Mouse (Mus musculus): ENCODE measurements around the gene Srbd1. TPM values are rescaled to one million over a fixed set of nuclear protein-coding genes. Genes with fewer than 3 reads are reported as not detected.

Srbd1 gene
- polyA plus RNA-seq, 1 experiment: 0.80 TPM

- WGBS: 83% methylated on average over 12 of the region's 12 CpGs
- TF ChIP-seq CTCF (IDR thresholded peaks at IDR 0.05; ENCODE audit: extremely low read depth, insufficient read length, insufficient replicate concordance, low read depth, low read length) (no peak), POLR2A (IDR thresholded peaks at IDR 0.05; ENCODE audit: low read depth, low read length) (no peak)
- Histone ChIP-seq H3K36me3 (ENCODE audit: control insufficient read depth, insufficient read depth, low read length) (no peaks in the 10 kb centered on the region), H3K4me3 (ENCODE audit: low read depth, low read length) (no peak overlapping the region), H3K4me1 (ENCODE audit: control insufficient read depth, insufficient read depth, insufficient read length, low read length) (peaks cover 3% of the 10 kb centered on the region; the same call in 1 of the 2 replicates), H3K27me3 (ENCODE audit: control insufficient read depth, insufficient read depth, low read length) (no peaks in the 10 kb centered on the region), H3K27ac (ENCODE audit: insufficient read depth, low read depth, low read length) (no peak overlapping the region)
Measured at GRCm38 (mm10) chr17:86035146-86035545, 109.8 kb downstream of the Srbd1 start.

- H3K4me1 ChIP-seq (ENCODE audit: control insufficient read depth, insufficient read depth, insufficient read length, low read length): peaks cover 3% of the 10 kb centered on the region; the same call in 1 of the 2 replicates
- TF ChIP-seq CTCF (IDR thresholded peaks at IDR 0.05; ENCODE audit: extremely low read depth, insufficient read length, insufficient replicate concordance, low read depth, low read length) (no peak), POLR2A (IDR thresholded peaks at IDR 0.05; ENCODE audit: low read depth, low read length) (no peak)
- 87% methylated on average over 6 of the region's 6 CpGs for WGBS
- H3K36me3 ChIP-seq (ENCODE audit: control insufficient read depth, insufficient read depth, low read length): no peaks in the 10 kb centered on the region
- H3K27ac ChIP-seq (ENCODE audit: insufficient read depth, low read depth, low read length): no peak overlapping the region
- no peak overlapping the region for H3K4me3 ChIP-seq (ENCODE audit: low read depth, low read length)
- no peaks in the 10 kb centered on the region for H3K27me3 ChIP-seq (ENCODE audit: control insufficient read depth, insufficient read depth, low read length)
Measured at GRCm38 (mm10) chr17:86034641-86035040, 110.3 kb downstream of the Srbd1 start.

- H3K4me3 ChIP-seq (ENCODE audit: low read depth, low read length): no peak overlapping the region
- TF ChIP-seq CTCF (IDR thresholded peaks at IDR 0.05; ENCODE audit: extremely low read depth, insufficient read length, insufficient replicate concordance, low read depth, low read length): no peak
- TF ChIP-seq POLR2A (IDR thresholded peaks at IDR 0.05; ENCODE audit: low read depth, low read length): no peak
- no peaks in the 10 kb centered on the region for H3K27me3 ChIP-seq (ENCODE audit: control insufficient read depth, insufficient read depth, low read length)
- H3K36me3 ChIP-seq (ENCODE audit: control insufficient read depth, insufficient read depth, low read length): no peaks in the 10 kb centered on the region
- no peak overlapping the region for H3K27ac ChIP-seq (ENCODE audit: insufficient read depth, low read depth, low read length)
- 87% methylated on average over 3 of the region's 3 CpGs for WGBS
- H3K4me1 ChIP-seq (ENCODE audit: control insufficient read depth, insufficient read depth, insufficient read length, low read length): no peaks in the 10 kb centered on the region
Measured at GRCm38 (mm10) chr17:86032113-86032714, 112.8 kb downstream of the Srbd1 start.

GRCm38 (mm10) chr17:86030016-86030415, 115.0 kb downstream of the Srbd1 start:
- Histone ChIP-seq H3K27ac (ENCODE audit: insufficient read depth, low read depth, low read length) (no peak overlapping the region), H3K4me1 (ENCODE audit: control insufficient read depth, insufficient read depth, insufficient read length, low read length) (no peaks in the 10 kb centered on the region; the same call in 1 of the 2 replicates), H3K4me3 (ENCODE audit: low read depth, low read length) (no peak overlapping the region), H3K36me3 (ENCODE audit: control insufficient read depth, insufficient read depth, low read length) (no peaks in the 10 kb centered on the region), H3K27me3 (ENCODE audit: control insufficient read depth, insufficient read depth, low read length) (no peaks in the 10 kb centered on the region)
- TF ChIP-seq POLR2A (IDR thresholded peaks at IDR 0.05; ENCODE audit: low read depth, low read length) (no peak), CTCF (IDR thresholded peaks at IDR 0.05; ENCODE audit: extremely low read depth, insufficient read length, insufficient replicate concordance, low read depth, low read length) (no peak)
- 87% methylated on average over 4 of the region's 4 CpGs for WGBS

GRCm38 (mm10) chr17:86029175-86029574, 115.8 kb downstream of the Srbd1 start:
- H3K4me3 ChIP-seq (ENCODE audit: low read depth, low read length): no peak overlapping the region
- WGBS: 92% methylated on average over 1 of the region's 1 CpGs

GRCm38 (mm10) chr17:86027577-86028199, 117.3 kb downstream of the Srbd1 start:
- TF ChIP-seq POLR2A (IDR thresholded peaks at IDR 0.05; ENCODE audit: low read depth, low read length): no peak
- no peak for TF ChIP-seq CTCF (IDR thresholded peaks at IDR 0.05; ENCODE audit: extremely low read depth, insufficient read length, insufficient replicate concordance, low read depth, low read length)
- no peak overlapping the region for H3K4me3 ChIP-seq (ENCODE audit: low read depth, low read length)
- no peaks in the 10 kb centered on the region; the same call in 1 of the 2 replicates for H3K4me1 ChIP-seq (ENCODE audit: control insufficient read depth, insufficient read depth, insufficient read length, low read length)
- no peaks in the 10 kb centered on the region for H3K27me3 ChIP-seq (ENCODE audit: control insufficient read depth, insufficient read depth, low read length)
- 78% methylated on average over 4 of the region's 4 CpGs for WGBS
- no peaks in the 10 kb centered on the region for H3K36me3 ChIP-seq (ENCODE audit: control insufficient read depth, insufficient read depth, low read length)
- no peak overlapping the region for H3K27ac ChIP-seq (ENCODE audit: insufficient read depth, low read depth, low read length)

More at GRCm38 (mm10) chr17:86029175-86029574, 115.8 kb downstream of the Srbd1 start:
- no peaks in the 10 kb centered on the region for H3K36me3 ChIP-seq (ENCODE audit: control insufficient read depth, insufficient read depth, low read length)
- H3K27ac ChIP-seq (ENCODE audit: insufficient read depth, low read depth, low read length): no peak overlapping the region
- no peak for TF ChIP-seq POLR2A (IDR thresholded peaks at IDR 0.05; ENCODE audit: low read depth, low read length)
- TF ChIP-seq CTCF (IDR thresholded peaks at IDR 0.05; ENCODE audit: extremely low read depth, insufficient read length, insufficient replicate concordance, low read depth, low read length): no peak
- no peaks in the 10 kb centered on the region for H3K27me3 ChIP-seq (ENCODE audit: control insufficient read depth, insufficient read depth, low read length)
- no peaks in the 10 kb centered on the region; the same call in 1 of the 2 replicates for H3K4me1 ChIP-seq (ENCODE audit: control insufficient read depth, insufficient read depth, insufficient read length, low read length)

- no peak for TF ChIP-seq CTCF (IDR thresholded peaks at IDR 0.05; ENCODE audit: extremely low read depth, insufficient read length, insufficient replicate concordance, low read depth, low read length)
- no peak for TF ChIP-seq POLR2A (IDR thresholded peaks at IDR 0.05; ENCODE audit: low read depth, low read length)
- Histone ChIP-seq H3K27ac (ENCODE audit: insufficient read depth, low read depth, low read length) (no peak overlapping the region), H3K36me3 (ENCODE audit: control insufficient read depth, insufficient read depth, low read length) (no peaks in the 10 kb centered on the region), H3K4me1 (ENCODE audit: control insufficient read depth, insufficient read depth, insufficient read length, low read length) (no peaks in the 10 kb centered on the region; the same call in 1 of the 2 replicates), H3K4me3 (ENCODE audit: low read depth, low read length) (no peak overlapping the region), H3K27me3 (ENCODE audit: control insufficient read depth, insufficient read depth, low read length) (no peaks in the 10 kb centered on the region)
- WGBS: 65% methylated on average over 3 of the region's 3 CpGs
Measured at GRCm38 (mm10) chr17:86024589-86024988, 120.4 kb downstream of the Srbd1 start.

All from small intestine, adult 2 months (tissue).